ENCODE assay signal across 8 mouse cellular contexts in the genomic region with DNA sequence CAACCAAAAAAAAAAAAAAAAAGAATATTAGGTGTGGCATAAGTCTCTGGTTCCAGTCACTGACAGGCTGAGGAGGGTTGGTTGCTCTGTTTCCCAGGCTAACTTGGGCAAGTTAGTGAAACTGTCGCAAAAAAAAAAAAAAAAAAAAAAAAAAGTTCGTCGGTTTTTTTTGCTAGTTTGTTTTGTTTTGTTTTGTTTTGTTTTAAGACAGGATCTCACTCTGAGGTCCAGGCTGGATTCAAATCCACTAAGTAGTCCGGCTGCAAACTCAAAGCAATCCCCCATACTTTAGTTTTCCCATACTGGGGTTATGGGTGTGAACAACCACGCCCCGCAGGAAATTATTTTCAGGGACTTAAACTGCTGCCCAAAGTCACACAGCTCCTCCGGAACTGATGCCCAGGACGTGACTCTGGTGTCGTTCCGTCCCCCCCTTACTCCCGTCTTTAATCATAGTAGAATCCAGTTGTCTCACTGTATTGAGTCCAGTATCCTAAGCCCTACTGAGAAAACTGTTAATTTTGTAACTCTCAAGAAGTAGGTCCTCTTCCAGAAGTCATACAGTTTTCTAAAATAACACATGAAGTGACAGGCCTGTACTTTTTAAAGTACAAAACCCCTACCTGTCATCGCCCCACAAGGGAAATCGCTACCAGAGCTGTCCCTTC. TPM values are rescaled to one million over a fixed set of nuclear protein-coding genes. Genes with fewer than 3 reads are reported as not detected.
DNase-seq lines count a peak whose midpoint lies in the region; ATAC-seq and TF ChIP-seq lines count a peak whose summit lies in the region.

No protein-coding gene starts in this region.

- ATAC-seq in heart, embryonic 16.5 days (replicated peaks; ENCODE audit: extremely low read depth, insufficient read depth, low FRiP score): no peak

- H3K36me3 ChIP-seq in heart, embryonic 16.5 days (ENCODE audit: control insufficient read depth, insufficient read depth): peaks cover 12% of the 10 kb centered on the region
- no peaks in the 10 kb centered on the region for H3K36me3 ChIP-seq in myocyte (ENCODE audit: control insufficient read depth, insufficient read depth)

- H3K4me2 ChIP-seq in heart, embryonic 16.5 days (ENCODE audit: low read depth, low read length): peak overlapping the region; percentile 82
- H3K4me2 ChIP-seq in myocyte (ENCODE audit: low read depth): peak overlapping the region; percentile 92

- no peaks in the 10 kb centered on the region for H3K9me3 ChIP-seq in heart, embryonic 16.5 days (replicated peaks; ENCODE audit: control insufficient read depth, low read length)

- peaks cover 3% of the 10 kb centered on the region for H3K4me1 ChIP-seq in bone marrow, adult 2 months (ENCODE audit: control insufficient read depth, insufficient read depth, low read length)
- H3K4me1 ChIP-seq in heart, embryonic 16.5 days (ENCODE audit: control insufficient read depth, insufficient read depth, low read length): peaks cover 36% of the 10 kb centered on the region

- no peak overlapping the region for H3ac ChIP-seq in myocyte (ENCODE audit: control insufficient read depth, insufficient read length)

- peaks cover 24% of the 10 kb centered on the region for H3K79me2 ChIP-seq in myocyte (ENCODE audit: control insufficient read depth, insufficient read depth)

- H3K4me3 ChIP-seq in bone marrow, adult 2 months (replicated peaks; ENCODE audit: control insufficient read depth, low read depth, low read length): peak overlapping the region; percentile 85
- peak overlapping the region; percentile 76 for H3K4me3 ChIP-seq in heart, embryonic 16.5 days (ENCODE audit: low read length)
- H3K4me3 ChIP-seq in myocyte: peak overlapping the region; percentile 71

- WGBS in bone marrow, adult 2 months: 0% methylated on average over 13 of the region's 13 CpGs
- WGBS in heart, embryonic 16.5 days: 2% methylated on average over 13 of the region's 13 CpGs

- no peak for TF ChIP-seq POLR2A in bone marrow, adult 2 months (IDR thresholded peaks at IDR 0.05; ENCODE audit: borderline replicate concordance, control insufficient read depth, low read depth, low read length)
- no peak for TF ChIP-seq POLR2A in myocyte (IDR thresholded peaks at IDR 0.05; ENCODE audit: insufficient read length, low read depth)

- H3K9ac ChIP-seq in heart, embryonic 16.5 days (ENCODE audit: low read length): peak overlapping the region; percentile 71

- H3K27ac ChIP-seq in bone marrow, adult 2 months (ENCODE audit: control insufficient read depth, insufficient read depth, low read depth, low read length, poor library complexity): peak overlapping the region; percentile 97
- H3K27ac ChIP-seq in heart, embryonic 16.5 days (ENCODE audit: low read length): peak overlapping the region; percentile 93

- DNase-seq in heart, adult 8-10 months (ENCODE audit: low spot score): peak; percentile 64
- DNase-seq in heart, postnatal 4 days: no peak
- peak; percentile 64 for DNase-seq in liver
- DNase-seq in frontal cortex, postnatal 14 days (ENCODE audit: low spot score in 2 of 2): no peak
- DNase-seq in gastrocnemius, postnatal 25 days: no peak

- TF ChIP-seq CTCF in bone marrow, adult 2 months (IDR thresholded peaks at IDR 0.05; ENCODE audit: control insufficient read depth, insufficient read depth, low read length): no peak

- no peaks in the 10 kb centered on the region for H3K27me3 ChIP-seq in heart, embryonic 16.5 days (ENCODE audit: control insufficient read depth, insufficient read depth, low read length)
- H3K27me3 ChIP-seq in myocyte (ENCODE audit: control insufficient read depth, insufficient read depth, insufficient read length): no peaks in the 10 kb centered on the region

TF ChIP-seq in myocyte, 11 proteins besides CTCF, POLR2A, EP300 and RAD21:
- TF ChIP-seq MAX (IDR thresholded peaks at IDR 0.05; ENCODE audit: low read depth) (no peak), TCF12 (IDR thresholded peaks at IDR 0.05; ENCODE audit: insufficient read depth, poor library complexity, severe bottlenecking) (no peak), CEBPB (IDR thresholded peaks at IDR 0.05; ENCODE audit: insufficient read depth, poor library complexity, severe bottlenecking) (no peak), MYOG (IDR thresholded peaks at IDR 0.05; ENCODE audit: control insufficient read depth in 1 of 3, insufficient read depth in 1 of 3, insufficient read length in 2 of 3, low read depth in 2 of 3) (no peak), REST (IDR thresholded peaks at IDR 0.05; ENCODE audit: insufficient read depth, insufficient read length) (no peak), MYOD1 (IDR thresholded peaks at IDR 0.05; ENCODE audit: control insufficient read depth in 1 of 3, insufficient read length in 2 of 3, low read depth in 2 of 3) (no peak), E2F4 (IDR thresholded peaks at IDR 0.05; ENCODE audit: insufficient read depth) (no peak), USF1 (IDR thresholded peaks at IDR 0.05; ENCODE audit: low read depth) (no peak), SRF (IDR thresholded peaks at IDR 0.05; ENCODE audit: control insufficient read depth, insufficient read length, low read depth) (no peak), POLR2AphosphoS2 (IDR thresholded peaks at IDR 0.05; ENCODE audit: insufficient read length, low read depth) (no peak), TCF3 (IDR thresholded peaks at IDR 0.05; ENCODE audit: insufficient read length, low read depth) (no peak)

RNA-seq across cellular contexts. Expression of a gene that starts 0.5 kb away (rescaled TPM):
- total RNA-seq in heart, adult 8-10 months (2022): 10 to 100 TPM in 3 of 4 experiments, 1 to 10 TPM in 1; 8.4 to 11.5 (median 10.2) TPM
- total RNA-seq in heart, postnatal 4 days (2021): 10 to 100 TPM; 14.4 to 15.5 TPM
- 20.9 and 33.8 TPM in 2 replicates for polyA plus RNA-seq in bone marrow, adult 2 months (2011; ENCODE audit: insufficient read depth, insufficient read length, low replicate concordance, missing spikeins)
- polyA plus RNA-seq in heart, embryonic 16.5 days (2015; fragmentation: Nextera tagmentation; extraction: Ambion mirVana): 36.4 and 44.0 TPM in 2 replicates
- 44.6 TPM for polyA plus RNA-seq in myocyte (2012; fragmentation: generic; extraction: Trizol)
- 1 to 10 TPM; 6.8 to 7.5 TPM for total RNA-seq in gastrocnemius, postnatal 25 days (2021)

RNA-seq across cellular contexts. Expression of a gene that starts 12.7 kb away (rescaled TPM):
- total RNA-seq in heart, adult 8-10 months (2022): 1 to 10 TPM; 4.8 to 5.7 (median 5.6) TPM
- total RNA-seq in heart, postnatal 4 days (2021): 10 to 100 TPM in 1 of 2 experiments, 1 to 10 TPM in 1; 7.4 to 10.1 TPM
- polyA plus RNA-seq in bone marrow, adult 2 months (2011; ENCODE audit: insufficient read depth, insufficient read length, low replicate concordance, missing spikeins): 34.3 and 61.0 TPM in 2 replicates
- polyA plus RNA-seq in heart, embryonic 16.5 days (2015; fragmentation: Nextera tagmentation; extraction: Ambion mirVana): 22.1 and 23.4 TPM in 2 replicates
- 15.5 TPM for polyA plus RNA-seq in myocyte (2012; fragmentation: generic; extraction: Trizol)
- 1 to 10 TPM; 3.8 to 7.3 TPM for total RNA-seq in gastrocnemius, postnatal 25 days (2021)

RNA-seq across cellular contexts. Expression of a gene that starts 12.9 kb away (rescaled TPM):
- 1 to 10 TPM in 1 of 4 experiments, under 1 TPM in 3; 0.75 to 1.0 (median 0.80) TPM for total RNA-seq in heart, adult 8-10 months (2022)
- total RNA-seq in heart, postnatal 4 days (2021): 1 to 10 TPM; 4.1 to 5.9 TPM
- 0.79 and 3.4 TPM in 2 replicates for polyA plus RNA-seq in bone marrow, adult 2 months (2011; ENCODE audit: insufficient read depth, insufficient read length, low replicate concordance, missing spikeins)
- polyA plus RNA-seq in heart, embryonic 16.5 days (2015; fragmentation: Nextera tagmentation; extraction: Ambion mirVana): 1.7 and 2.7 TPM in 2 replicates
- polyA plus RNA-seq in myocyte (2012; fragmentation: generic; extraction: Trizol): 4.2 TPM
- 10 to 100 TPM; 11.6 to 13.0 TPM for total RNA-seq in gastrocnemius, postnatal 25 days (2021)

RNA-seq across cellular contexts. Expression of a gene that starts 36.8 kb away (rescaled TPM):
- total RNA-seq in heart, adult 8-10 months (2022): under 1 TPM in 3 of 4 experiments, not detected in 1; 0.14 to 0.16 (median 0.14) TPM
- 1 to 10 TPM in 1 of 2 experiments, under 1 TPM in 1; 0.83 to 1.0 TPM for total RNA-seq in heart, postnatal 4 days (2021)
- 0.45 and 0.77 TPM in 2 replicates for polyA plus RNA-seq in bone marrow, adult 2 months (2011; ENCODE audit: insufficient read depth, insufficient read length, low replicate concordance, missing spikeins)
- 0.25 and 0.38 TPM in 2 replicates for polyA plus RNA-seq in heart, embryonic 16.5 days (2015; fragmentation: Nextera tagmentation; extraction: Ambion mirVana)
- 0.98 TPM for polyA plus RNA-seq in myocyte (2012; fragmentation: generic; extraction: Trizol)
- total RNA-seq in gastrocnemius, postnatal 25 days (2021): under 1 TPM; 0.13 to 0.18 TPM

RNA-seq across cellular contexts. Expression of a gene that starts 38.5 kb away (rescaled TPM):
- total RNA-seq in heart, adult 8-10 months (2022): 10 to 100 TPM; 27.7 to 29.2 (median 29.0) TPM
- 10 to 100 TPM; 36.3 to 44.5 TPM for total RNA-seq in heart, postnatal 4 days (2021)
- polyA plus RNA-seq in bone marrow, adult 2 months (2011; ENCODE audit: insufficient read depth, insufficient read length, low replicate concordance, missing spikeins): 323 and 400 TPM in 2 replicates
- 48.3 and 52.3 TPM in 2 replicates for polyA plus RNA-seq in heart, embryonic 16.5 days (2015; fragmentation: Nextera tagmentation; extraction: Ambion mirVana)
- 58.4 TPM for polyA plus RNA-seq in myocyte (2012; fragmentation: generic; extraction: Trizol)
- total RNA-seq in gastrocnemius, postnatal 25 days (2021): 10 to 100 TPM; 11.0 to 17.2 TPM

Comparison
In these comparisons a context has a peak if more than half of its experiments do, and no peak if none do; other contexts are left out.
1. DNase-seq: peak in heart, adult 8-10 months (single experiment) and liver (single experiment); none in heart, postnatal 4 days (single experiment), frontal cortex, postnatal 14 days (0 of 2) and gastrocnemius, postnatal 25 days (single experiment).
2. Peak in every context shown above with its lines, with median percentiles within 50 percentile points of each other: H3K4me3 ChIP-seq.